Mouse (Mus musculus): ENCODE results near the gene Ppm1g. TPM values are rescaled to one million over a fixed set of nuclear protein-coding genes. Genes with fewer than 3 reads are reported as not detected.
"Not testable (repeated sequence)": the region's sequence is repeated elsewhere in the genome, so short reads cannot be mapped to it uniquely, and the experiment has no call there.

Gene Ppm1g
- polyA plus RNA-seq, 2 experiments from 2014 or later = 45.9 to 50.4 TPM

DNA sequence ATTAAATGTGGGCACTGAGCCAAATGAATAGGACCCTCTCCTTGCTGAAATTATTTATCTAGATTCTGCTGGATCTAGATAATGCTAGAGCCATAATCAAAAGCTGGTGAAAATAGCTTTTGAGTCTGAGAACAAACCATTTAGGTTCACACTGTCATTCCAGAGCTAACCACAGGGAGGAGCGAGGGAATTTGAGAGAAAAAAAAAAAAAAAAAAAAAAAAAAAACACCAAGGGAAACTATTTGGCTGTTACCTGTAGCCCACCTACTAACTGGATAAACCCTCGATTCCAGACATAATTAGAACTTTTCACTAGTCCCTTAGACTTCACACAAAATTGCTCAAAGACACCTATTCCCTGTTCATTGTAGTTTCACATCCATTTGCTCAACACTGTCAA is 1.4 kb downstream of the Ppm1g start:
- no peak for ATAC-seq

DNA sequence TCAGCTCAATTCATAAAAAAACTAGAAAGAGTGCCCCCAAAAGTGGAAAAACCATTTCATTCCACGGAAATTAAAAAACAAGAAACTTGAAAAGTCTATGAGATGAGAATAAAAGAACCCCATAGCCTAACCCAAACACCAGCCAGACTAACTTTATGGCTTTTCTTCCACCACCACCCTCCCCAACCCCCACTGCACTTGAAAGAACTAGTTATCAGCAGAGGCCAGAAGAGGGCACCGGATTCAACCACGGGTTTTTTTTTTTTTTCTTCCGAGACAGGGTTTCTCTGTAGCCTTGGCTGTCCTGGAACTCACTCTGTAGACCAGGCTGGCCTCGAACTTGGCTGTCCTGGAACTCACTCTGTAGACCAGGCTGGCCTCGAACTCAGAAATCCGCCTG is 2.2 kb downstream of the Ppm1g start:
- ATAC-seq = no peak

DNA sequence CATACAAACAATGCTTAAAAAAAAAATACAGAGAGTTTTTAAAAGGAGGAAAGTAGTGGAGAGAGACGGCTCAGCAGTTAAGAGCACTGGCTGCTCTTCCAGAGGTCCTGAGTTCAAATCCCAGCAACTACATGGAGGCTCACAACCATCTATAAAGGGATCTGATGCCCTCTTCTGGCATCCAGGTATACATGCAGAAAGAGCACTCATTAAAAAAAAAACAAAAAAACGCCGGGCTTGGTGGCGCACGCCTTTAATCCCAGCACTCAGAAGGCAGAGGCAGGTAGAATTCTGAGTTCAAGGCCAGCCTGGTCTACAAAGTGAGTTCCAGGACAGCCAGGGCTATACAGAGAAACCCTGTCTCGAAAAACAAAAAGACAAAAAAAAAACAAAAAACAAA is 3.9 kb downstream of the Ppm1g start:
- not testable (repeated sequence) for ATAC-seq

DNA sequence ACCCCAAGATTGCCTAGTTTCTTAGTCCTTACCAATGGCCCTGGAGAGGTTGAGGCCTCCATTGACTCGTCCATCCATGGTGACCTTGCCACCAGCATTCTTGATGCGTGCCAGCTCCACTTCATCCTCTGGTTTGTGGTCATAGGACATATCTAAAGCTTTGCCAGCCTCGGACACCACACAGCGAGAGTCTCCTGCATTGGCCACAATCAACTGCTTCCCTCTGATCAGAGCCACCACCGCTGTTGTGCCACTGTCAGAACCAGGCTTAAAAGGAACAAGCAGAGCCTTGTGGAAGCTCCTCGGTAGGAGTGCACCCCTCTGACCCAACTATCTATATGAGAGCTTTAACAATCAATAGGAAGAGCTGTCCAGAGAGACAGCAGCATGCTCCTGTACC is 16.1 kb downstream of the Ppm1g start:
- ATAC-seq = no peak

DNA sequence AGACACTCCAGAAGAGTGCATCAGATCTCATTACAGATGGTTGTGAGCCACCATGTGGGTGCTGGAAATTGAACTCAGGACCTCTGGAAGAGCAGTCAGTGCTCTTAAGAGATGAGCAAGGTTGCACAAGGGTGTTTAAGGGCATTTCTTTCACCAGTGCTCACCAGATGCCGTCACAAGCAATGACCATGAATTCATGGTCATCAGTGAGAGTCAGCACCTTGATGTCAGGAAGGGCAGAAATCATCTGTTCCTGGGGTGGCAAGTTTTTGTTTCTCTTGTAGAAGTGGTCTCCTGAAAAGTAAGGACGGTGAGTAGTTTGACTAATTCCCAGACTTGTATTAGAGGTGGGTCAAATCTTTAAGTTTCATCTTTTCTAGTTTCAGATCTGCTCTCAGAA is 16.6 kb downstream of the Ppm1g start:
- ATAC-seq = no peak

DNA sequence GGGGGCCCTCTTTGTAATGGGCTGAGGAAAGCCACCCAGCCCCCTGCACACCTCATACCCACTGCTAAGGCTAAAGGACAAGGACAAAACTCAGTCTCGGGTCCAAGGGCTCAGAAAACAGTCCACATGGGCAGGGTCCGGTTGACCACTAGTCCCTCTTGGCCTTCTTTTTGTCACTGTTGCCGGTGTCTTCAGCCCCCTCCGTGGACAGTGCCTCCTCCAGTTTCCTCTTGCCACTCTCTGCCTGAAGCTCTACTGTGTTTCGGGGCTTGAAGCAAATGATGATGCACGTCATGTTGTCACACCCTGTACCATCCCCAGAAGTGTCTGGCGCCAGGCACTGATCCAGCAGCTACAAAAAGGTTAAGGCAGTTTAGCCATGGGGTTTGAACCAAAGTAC is 17.6 kb downstream of the Ppm1g start:
- ATAC-seq = no peak

DNA sequence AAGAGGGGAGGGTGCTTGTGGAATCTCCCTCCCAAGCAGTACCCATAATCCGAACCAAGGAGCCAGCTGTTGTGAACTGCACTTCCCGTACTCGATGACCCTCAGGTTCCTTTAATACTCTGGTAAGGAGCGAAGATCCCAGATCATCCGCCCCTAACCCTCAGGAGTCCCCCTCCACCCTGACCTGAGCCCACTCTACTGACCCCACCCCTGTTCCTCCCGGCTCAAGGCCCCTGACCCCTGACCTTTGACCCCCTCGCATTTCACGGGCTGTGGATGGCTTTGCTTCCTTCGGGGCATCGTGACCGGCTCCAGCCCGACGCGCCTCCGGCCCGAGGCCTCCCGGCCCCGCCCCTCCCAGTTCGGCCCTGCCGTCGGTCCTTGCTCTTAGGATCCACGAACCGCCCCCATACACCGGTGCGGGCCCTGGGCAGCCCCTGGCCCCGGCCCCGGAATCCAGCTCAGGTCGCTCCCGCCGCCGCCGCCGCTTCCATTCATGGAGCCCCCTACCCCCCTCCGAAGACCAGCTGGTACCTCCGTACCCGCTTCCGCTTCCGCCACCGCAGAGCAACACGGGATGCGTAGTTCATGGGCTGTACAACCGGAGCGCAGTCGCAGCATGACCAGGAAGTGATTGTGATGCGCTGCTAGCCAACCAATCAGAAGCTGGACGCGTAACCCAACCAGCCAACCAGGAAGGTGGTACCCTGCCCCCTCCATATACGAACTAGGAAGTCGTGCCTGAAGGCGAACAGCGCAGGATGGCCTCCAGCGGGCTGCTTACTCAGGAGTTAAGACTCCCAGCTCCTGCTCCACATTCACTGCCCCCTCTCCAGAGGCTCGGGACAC is 18.5 kb downstream of the Ppm1g start, which contains the start of gene Zfp513:
Gene Zfp513, minus strand, starts transcription at position 562 of the 849 bp plus-strand sequence.
- ATAC-seq = peak; percentile 98

DNA sequence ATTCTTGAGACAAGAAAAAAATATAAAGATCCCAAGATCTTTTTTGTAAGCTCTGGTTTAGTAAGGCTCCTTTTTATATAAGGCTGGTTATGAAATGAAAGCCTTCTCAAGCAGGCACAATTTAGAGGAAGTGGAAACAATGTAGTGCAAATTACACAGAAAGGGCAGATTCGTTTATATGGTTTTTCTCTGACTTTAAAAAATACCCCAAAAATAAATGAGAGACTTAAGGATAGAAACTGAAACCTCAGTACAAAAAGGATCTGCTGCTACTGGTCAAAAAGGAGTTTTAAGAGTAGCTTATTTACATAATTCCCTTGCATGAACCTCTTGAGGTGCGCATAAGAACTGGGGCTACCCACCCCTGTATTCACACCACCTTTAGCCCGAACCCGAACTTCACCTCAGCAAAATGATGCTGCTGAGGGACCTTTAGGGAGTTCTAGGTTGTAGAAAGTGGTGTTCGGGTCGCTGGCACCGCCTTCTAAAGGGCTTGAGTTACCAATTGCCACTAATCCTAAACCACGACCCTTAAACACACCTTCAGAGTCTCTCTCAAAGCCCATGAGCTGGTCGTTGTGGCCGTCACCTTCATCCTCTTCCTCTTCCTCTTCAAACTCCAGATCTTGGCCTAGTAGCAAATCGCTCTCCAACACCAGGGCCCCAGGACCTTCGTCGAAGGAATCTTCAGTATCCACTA is 19.3 kb downstream of the Ppm1g start:
- no peak for ATAC-seq

DNA sequence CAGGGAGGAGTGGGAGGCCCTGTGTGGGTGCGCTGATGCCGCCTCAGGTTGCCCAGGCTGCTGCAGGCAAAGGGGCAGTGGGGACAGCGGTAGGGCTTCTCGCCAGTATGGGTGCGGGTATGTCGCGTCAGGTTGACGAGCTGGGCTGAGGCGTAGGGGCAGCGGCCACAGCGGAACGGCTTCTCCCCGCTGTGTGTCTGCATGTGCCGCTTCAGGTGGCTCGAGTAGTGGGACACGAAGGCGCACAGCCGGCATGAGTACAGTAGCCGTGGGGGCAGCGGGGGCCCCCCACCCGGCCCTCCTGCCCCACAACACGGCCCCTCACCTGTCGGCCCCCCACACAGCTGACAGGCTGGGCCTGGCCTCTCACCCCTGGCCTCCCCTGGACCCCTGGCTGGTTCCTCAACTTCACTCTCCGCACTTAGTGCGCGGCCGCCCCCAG is 20.1 kb downstream of the Ppm1g start:
- no peak for ATAC-seq

DNA sequence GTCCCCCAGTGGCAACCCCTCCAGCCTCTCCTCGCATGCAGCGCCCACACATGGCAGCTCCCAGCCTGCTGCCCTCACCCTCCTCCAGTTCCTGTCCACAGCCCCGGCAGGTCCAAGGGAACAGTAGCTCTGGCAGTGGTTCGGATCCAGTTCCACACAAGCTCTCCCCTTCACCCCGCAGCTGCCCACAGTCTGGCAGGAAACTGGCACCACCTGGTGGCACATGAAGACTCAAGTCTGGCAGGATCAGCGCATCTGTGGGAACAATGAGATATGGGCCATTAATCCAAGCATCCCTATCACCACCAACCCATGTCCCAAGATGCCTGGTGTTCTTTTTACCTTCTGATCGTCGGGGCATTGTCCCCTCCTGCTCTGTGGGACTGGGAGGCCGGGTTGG is 20.6 kb downstream of the Ppm1g start:
- no peak for ATAC-seq

DNA sequence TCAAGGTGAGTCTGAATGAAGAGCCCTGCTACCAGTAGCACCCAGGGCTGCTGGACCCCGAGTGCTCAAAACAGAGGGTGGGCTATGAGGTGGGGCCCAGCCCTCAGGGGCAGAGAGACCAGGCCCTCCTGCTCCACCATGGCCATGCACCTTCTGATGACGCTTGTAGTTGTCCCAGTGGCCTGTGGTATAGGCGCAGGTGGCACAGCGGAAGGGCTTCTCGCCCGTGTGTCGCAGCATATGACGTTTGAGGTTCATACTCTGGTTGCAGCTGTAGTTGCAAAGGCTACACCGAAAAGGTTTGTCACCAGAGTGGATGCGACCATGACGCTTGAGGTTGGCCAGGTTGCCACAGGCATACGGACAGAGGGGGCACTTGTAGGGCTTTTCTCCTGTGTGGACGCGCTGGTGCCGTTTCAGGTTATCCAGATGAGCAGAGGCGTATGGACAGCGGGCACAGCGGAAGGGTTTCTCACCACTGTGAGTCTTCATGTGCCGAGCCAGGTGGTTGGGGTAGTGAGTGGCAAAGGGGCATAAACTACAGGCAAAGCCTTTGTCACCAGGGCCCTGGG is 21.1 kb downstream of the Ppm1g start:
- no peak for ATAC-seq

DNA sequence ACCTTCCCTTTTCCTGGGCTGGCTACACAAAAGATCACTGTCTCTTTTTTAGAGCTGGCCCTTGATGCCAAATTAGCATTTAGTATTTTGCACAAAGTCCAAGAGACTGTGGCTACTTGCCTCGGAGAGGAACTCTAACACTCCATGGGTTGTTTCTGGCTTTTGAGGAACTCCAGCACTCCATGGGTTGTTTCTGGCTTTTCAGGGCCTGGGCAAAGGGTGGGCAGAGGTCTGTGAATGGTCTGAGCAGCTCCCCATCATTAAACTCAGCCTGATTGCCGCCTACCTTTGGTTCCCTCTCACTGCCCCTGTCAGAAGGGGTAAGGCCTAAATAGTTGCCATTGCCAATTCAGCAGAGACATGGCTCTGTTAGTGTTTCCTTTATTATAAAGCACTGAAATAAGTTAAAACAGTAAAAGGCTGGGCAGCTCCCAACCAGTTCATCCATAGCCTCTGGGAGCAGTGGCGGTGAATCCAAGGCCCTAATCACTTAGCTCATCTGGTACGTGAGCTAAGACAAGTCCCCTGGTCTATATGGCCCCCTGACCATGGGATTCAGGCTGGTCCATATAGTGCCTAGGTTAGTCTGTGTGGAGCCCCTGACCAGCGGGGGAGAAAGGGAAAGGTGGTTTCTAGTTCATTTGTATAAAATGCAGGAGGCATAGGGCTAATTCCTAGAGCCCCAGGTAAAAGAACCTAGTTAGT is 21.7 kb downstream of the Ppm1g start:
- no peak for ATAC-seq

DNA sequence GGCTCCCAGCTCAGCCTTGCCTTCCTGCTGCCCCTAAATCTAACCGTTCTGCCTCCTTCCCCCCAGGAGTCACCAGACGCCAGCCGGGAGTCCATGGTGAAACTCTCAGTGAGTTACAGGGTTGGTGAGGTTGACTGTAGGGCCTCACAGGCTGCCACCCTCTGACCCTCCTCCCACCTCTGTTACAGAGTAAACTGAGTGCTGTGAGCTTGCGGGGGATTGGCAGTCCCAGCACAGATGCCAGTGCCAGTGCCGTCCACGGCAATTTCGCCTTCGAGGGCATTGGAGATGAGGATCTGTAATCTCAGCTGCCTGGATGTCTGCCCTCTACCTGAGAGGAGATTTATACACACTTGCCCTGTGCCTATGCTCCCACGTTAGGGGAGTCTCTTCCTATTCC is 22.3 kb downstream of the Ppm1g start:
- ATAC-seq = no peak

DNA sequence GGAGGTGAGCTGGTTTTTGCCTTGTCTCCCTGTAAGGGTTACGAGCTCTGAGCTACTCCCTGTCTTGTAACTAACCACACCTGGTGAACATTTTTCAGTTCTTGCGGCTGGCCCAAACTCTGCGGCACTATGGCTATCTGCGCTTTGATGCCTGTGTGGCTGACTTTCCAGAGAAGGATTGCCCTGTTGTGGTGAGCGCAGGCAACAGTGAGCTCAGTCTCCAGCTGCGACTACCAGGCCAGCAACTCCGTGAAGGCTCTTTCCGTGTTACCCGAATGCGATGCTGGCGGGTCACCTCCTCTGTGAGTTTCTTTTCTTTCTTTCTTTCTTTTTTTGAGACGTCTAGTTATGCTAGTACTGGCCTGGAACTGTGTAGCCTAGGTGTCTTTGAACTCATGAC is 23.4 kb downstream of the Ppm1g start:
- ATAC-seq = no peak

DNA sequence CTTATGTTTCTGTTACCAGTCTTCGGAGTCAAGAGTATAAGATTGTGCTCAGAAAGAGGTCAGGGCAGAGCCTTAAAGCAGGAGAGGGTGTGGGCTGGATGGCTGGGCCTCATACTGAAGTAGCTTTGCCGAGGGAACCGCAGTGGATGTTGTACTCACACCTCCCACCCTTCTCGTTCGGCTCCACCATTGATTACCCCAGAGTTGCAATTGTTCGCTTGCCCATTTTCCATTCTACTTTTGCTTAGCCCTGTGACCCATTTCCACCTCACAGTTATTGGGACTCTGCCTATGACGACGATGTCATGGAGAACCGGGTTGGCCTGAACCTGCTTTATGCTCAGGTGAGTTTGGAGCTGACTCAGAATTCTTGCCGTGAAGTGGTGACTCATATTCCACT is 24.3 kb downstream of the Ppm1g start:
- no peak for ATAC-seq

DNA sequence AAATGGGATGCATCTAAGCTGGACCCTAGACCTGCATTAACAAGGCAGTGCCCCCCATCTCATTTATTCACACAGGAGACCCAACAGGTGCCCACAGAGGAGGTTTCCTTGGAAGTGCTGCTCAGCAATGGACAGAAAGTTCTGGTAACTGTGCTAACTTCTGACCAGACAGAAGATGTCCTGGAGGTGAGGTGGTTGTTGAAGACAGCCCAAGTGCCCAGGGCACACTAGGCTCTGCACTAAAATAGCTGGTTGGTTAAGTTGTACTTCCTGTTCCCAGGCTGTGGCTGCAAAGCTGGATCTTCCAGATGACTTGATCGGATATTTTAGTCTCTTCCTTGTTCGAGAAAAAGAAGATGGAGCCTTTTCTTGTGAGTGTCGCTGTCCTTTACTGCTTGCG is 24.8 kb downstream of the Ppm1g start:
- ATAC-seq = no peak

DNA sequence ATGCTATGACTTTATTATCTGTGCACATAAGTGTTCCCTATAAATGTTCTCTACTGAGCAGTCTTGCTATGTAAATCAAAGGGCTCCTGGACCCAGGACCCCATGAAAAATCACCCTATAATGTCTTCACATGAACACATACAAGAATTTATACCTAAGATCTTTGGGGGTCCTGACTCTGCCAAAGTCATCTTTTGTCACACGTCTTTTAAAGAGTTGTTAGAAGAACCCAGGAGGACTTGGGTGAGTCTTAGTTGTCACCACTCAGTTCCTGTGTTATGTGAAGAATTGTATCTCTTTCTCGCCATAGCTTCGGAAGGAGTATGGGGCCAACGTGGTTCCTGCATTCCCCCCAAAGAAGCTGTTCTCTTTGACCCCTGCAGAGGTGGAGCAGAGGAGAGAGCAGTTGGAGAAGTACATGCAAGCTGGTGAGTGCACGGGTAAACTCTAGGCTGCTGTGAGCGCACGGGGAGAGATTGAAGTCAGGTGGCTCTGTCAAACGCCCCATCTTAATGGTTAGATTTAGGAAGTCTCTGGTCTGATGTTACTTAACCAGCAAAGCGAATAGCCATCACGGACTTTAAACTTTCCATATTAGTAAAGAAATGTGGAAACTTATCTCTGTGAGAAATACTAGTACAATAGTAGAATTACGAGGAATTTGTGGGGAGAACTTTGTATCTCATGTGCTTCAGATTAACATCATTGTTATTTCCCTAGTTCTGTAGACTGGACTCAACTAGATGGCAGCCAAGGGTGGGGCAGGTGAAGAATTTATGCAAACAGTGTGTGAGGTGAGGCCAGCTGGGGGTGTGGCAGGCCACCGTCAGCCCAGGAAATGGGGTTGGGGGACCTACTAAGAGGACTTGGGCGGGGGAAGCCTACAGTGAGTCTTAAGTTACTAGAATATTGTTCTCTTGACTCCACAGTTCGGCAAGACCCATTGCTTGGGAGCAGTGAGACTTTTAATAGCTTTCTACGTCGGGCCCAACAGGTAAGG is 25.7 kb downstream of the Ppm1g start:
- ATAC-seq = no peak

DNA sequence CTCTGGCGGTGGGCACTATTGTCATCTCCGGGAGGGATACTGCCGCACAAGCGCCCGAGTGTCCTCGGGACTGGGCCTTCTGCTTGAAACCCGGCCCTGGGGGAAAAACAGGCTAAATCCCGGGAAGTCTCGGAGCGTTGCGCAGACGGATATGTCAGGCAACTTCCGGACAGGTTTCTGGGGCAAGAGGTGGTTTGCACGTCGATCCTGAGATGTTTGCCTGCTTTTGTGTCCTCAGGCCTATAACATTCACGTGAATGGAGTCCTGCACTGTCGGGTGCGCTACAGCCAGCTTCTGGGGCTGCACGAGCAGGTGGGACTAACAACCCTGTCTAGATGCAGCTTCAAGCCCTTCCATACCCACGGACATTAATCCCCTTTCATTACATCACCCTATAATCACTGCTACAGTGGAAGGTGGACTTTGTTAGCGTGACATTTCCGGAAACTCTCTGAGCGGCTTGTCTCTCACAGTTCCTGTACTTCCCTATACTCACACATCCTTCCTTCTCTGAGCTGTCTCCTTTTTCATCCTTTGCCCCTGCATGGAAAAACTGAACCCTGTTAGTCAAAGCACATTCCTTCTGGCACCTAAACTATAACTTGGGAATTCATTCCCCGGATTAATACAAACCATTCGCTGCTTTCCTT is 26.7 kb downstream of the Ppm1g start:
- ATAC-seq = no peak

DNA sequence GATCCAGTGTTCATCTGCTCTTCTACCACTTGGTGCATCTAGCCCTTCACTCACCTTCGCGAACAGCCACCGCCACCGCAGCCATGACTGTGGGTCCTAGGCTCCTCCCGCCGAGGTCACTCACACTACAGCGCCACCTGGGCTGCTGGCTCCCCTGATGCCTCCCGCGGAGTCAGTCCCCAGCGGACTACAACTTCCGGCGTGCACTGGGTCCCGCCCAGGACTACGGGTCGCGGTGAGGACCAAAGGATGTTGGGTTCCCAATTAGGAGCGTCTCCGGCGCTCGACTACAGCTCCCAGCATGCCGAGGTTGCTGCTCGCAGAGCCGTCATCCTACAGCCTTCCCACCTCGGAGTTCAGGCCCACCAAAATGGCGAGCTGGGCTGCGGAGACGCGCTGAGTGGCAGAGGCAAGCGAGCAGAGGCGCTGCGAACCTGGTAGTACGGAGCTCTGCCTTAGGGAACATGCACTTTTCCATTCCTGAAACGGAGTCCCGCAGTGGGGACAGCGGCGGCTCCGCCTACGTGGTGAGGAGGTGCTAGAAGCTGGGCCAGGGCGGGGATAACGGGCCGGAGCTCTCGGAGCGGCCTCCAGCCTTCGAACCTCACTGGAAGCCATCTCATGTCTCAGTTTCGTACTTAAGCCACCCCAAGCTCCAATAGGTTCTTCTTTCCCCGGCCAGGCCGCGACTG is 27.4 kb downstream of the Ppm1g start, which contains the start of the genes Snx17 and Eif2b4:
Gene Snx17, plus strand, starts transcription at position 289 of the 692 bp plus-strand sequence.
Gene Eif2b4, minus strand, starts transcription at position 492 of the 692 bp plus-strand sequence.
- ATAC-seq = peak; percentile 93
